Mouse (Mus musculus) R1 (cell line): ENCODE results near the gene Sprr2b.
"Not testable (repeated sequence)": the region's sequence is repeated elsewhere in the genome, so short reads cannot be mapped to it uniquely, and the experiment has no call there.

Experiments used
- DNase-seq: peaks from one replicate; pipeline ENCODE4 v3.0.0-alpha.2; 2018; ENCODE audit warnings: low read depth, low spot score

Sprr2b gene

DNA sequence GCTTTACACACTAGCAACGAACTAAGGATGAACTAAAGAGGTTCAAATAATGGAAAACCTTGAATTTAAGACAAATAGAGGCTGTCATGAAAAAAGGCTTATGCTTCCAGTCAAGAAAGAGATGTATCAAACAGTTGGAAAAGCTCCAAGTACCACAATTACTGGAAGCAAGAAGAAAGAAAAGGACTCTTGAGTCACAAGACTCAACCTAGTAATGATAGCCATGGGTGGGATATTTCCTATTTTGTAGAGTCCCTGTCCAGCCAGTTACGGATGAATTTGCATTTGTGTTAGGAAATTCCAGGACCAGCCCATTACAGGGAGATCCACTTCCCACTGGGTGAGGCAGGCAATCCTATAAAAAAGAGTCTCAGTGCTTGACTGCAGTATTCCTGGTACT, at the start of gene Sprr2b:
Gene Sprr2b, plus strand, starts transcription at position 301 of the 400 bp plus-strand sequence.
- DNase-seq, result peak; percentile 38

DNA sequence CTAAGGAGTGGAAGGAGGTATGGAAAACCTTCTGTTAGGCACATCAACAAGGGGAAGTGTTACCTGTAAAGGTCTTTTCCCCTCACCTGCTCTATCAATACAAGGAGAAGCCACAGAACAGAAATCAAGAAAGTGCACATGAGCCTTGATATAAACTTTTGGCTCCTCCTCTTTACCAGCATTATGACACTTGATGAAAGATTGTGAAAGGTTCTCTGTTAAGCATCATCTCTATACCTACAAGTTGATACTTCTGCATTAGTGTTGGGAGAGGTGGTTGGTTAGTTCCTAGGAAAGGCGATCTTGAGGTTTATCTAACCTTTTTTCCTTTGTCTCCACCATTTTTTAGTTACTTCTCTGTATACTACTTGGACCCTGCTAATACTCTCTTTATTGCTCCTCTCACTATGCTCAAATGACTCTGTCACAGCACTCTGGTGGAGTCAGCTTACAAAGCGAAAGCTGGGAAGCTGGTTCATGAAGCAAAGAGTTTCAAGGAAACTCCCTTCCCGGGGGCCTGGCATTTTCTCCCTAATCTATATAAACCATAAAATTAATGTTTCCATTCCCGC, 44.9 kb upstream of the Sprr2b start:
- DNase-seq, result not testable (repeated sequence)

DNA sequence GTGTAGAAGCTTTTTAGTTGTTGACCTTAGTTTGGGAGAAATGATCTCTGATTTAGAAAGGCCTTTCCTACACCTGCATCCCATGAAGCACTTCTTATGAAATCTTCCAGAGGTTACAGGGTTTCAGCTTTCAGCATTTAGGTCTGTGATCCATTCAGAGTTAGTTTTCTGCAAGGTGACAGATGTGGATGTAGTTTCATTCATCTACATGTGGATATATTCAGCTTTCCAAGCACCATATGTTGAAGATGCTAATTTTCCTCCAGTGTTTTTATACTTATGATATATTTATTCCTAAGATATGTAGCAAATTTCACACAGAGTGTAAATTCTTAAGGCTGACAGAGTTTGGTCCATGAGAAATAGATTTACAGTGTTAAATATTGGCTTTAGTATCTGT, 42.9 kb upstream of the Sprr2b start:
- not testable (repeated sequence) for DNase-seq

DNA sequence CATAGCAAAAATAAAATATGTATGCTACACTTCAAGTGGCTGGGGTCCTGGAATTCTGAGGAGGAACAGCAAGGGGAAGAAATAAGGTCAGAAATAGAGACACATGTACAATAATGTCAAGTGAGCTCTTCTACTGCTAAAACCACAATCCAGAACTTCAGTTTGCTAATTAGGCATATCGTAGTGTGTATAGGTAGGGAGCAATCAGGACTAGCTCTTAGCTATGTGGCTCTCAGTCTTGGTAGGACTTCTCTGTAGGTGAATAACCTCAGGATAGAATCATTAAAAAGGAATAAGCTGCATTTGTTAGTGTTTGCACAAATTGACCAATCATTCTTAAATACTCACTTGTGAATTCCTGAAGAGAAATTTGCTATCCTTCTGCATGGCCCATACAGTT, 42.4 kb upstream of the Sprr2b start:
- DNase-seq, result not testable (repeated sequence)

DNA sequence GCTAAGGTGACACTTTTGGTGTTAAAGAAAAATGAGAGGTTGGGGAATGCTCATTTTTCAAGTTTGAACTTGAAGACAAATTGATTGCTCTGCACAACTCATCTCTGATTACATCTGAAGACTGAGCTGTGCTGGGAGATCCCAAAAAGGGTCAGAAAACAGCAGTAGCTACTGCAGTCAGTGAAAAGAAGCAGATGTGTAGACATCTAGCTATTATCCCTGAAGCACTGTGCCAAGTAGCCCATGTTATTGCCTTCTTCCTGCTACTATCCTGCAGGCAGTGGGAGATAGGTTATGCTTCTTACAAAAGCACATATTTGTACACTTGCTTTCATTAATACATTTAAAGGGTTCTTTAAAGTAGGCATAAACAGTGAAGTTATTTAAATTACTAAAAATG, 36.8 kb upstream of the Sprr2b start:
- not testable (repeated sequence) for DNase-seq

DNA sequence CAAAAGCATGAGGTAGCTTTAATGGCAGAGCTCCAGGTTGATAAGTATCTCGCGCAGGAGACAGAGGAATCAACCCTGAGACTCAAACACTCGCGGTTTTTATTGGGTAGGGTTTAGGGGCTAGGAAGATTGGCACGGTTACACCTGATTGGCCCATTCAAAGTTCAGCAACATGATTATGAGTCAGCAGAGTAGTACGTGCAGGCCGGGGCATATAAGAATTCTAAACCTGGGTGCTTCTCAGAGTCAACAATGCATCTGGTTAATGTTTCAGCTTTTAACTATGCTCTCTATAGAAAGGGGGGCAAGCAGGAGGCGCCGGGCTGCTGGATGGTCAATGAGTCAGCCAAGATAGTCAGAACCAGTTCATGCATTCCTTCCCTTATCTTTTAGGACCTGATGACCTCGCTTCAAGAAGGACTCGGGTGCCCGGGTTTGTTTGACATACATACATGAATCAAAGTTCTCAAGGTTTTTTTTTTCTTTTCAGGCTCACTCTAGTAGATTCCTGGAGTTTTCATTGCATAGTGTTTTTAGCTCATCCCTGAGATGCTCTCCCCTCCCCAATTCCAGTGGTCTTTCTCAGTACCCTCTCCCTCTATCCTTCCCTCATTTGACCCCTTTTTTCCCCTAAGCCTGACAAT, 35.3 kb upstream of the Sprr2b start:
- not testable (repeated sequence) for DNase-seq

DNA sequence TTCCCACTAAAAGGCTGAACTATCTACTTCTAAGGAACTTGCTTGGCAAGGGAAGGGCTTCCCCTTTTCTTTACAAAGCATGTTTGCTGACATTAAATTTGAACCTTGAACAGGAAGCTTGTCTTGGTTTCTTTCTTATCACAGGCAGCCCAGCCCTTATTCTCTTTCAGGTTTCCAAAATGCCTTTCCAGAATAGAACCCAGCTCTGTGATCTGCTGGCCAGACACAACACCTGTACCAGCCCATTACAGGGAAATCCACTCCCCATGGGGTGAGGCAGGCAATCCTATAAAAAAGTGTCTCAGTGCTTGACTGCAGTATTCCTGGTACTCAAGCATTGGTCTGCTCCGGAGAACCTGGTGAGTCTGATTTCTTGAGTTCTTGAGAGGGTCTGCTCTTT, 31.3 kb upstream of the Sprr2b start, which contains the start of gene Sprr2a3:
Gene Sprr2a3, plus strand, starts transcription at position 317 of the 400 bp plus-strand sequence.
- DNase-seq, result not testable (repeated sequence)

DNA sequence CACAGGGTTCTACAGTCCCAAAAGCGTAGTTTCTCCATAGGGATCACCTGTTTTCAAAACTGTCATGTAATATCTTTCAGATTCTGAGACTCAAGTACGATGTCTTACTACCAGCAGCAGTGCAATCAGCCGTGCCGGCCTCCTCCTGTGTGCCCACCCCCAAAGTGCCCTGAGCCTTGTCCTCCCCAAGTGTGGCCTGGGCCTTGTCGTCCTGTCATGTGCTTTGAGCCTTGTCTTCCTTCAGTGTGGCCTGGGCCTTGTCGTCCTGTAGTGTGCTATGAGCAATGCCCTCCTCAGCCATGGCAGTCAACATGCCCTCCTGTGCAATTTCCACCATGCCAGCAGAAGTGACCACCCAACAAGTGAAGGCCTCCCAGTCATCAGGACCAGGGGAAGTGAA, 27.9 kb upstream of the Sprr2b start:
- DNase-seq, result not testable (repeated sequence)

DNA sequence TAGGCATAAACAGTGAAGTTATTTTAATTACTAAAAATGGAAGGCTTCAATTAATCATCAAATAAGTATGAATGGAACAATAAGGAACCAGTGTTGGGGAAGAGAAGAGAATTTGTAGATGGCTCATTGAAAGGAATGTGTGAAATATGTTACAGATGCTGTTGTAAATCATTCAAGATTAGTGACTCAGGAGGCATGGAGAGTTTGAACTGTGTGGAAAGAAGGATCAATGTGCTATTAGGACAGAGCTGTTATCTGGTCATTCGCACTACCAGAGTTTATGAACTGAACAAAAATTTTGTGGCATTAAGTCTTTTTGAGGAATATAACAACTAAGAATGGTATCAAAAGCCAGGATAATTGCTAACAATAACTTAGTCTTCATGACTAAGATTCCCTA, 9.0 kb upstream of the Sprr2b start:
- no peak for DNase-seq

DNA sequence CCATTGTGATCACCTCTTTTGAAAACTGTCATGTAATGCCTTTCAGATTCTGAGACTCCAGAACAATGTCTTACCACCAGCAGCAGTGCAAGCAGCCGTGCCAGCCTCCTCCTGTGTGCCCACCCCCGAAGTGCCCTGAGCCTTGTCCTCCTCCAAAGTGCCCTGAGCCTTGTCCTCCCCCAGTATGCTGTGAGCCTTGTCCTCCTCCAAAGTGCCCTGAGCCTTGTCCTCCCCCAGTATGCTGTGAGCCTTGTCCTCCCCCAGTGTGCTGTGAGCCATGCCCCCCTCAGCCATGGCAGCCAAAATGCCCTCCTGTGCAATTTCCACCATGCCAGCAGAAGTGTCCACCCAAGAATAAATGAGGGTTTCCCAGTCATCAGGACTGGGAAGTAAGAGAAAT, 964 bp downstream of the Sprr2b start:
- no peak for DNase-seq

DNA sequence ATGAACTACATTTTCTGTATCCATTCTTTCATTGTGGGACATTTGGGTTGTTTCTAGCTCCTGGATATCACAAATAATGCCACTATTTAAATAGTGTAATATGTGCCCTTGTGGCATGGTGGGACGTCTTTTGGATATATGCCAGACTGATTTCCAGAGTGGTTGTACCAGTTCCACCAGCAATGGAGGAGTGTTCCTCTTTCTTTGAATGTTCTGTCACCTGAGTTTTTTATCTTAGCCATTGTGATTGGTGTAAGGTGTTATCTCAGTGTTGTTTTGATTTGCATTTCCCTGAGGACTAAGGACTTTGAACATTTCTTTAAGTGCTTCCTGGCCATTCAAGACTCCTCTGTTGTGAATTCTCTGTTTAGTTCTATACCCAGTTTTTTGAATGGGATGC, 19.9 kb downstream of the Sprr2b start:
- no peak for DNase-seq

DNA sequence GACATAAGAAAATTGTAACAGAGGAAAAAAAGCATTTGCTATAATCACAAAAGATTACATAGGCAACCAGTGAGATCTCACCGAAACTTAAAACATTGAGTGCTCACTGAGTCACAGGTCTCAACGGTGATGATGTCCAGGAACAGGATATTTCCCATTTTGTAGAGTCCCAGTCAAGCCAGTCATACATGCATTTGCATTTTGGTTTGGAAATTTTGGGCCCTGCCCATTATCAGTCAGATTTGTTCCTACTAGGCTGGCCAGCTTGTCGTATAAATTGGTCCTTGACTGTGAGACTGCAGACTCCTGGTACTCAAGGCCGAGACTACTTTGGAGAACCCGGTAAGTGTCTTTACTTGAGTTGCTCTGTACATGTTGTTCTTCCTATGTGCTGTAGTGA, 22.4 kb downstream of the Sprr2b start, which contains the start of gene Sprr2d:
Gene Sprr2d, plus strand, starts transcription at position 301 of the 400 bp plus-strand sequence.
- DNase-seq, result no peak

DNA sequence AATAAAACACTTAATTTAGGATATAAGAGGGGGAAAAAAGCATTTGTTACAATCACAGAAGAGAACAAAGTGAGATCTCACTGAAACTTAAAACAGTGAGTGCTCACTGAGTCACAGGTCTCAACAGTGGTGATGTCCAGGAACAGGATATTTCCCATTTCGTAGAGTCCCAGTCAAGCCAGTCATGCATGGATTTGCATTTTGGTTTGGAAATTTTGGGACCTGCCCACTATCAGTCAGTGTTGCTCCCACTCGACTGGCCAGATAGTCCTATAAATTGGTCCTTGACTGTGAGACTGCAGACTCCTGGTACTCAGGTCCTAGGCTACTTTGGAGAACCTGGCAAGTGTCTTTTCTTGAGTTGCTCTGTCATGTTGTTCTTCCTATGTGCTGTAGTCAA, 35.4 kb downstream of the Sprr2b start, which contains the start of gene Sprr2e:
Gene Sprr2e, plus strand, starts transcription at position 301 of the 400 bp plus-strand sequence.
- no peak for DNase-seq

DNA sequence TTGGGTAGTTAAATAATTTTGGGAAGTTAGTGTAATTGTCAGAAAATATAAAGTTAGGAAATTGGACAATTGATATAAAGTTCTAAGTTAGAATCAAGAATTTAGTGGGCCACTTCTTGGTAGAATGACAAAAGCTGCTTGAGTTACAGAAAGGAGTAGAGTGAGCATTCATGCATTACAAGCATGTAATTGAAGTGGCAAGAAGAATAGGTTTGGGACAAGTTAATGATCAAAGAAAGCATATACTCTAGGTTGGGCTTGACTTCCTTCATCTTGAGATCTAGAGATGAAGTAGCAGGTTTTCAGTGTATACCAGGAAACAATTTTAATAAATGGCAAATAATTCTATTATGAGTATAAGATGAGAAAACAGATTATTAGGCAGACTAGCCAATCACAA, 45.2 kb downstream of the Sprr2b start:
- DNase-seq, result no peak

DNA sequence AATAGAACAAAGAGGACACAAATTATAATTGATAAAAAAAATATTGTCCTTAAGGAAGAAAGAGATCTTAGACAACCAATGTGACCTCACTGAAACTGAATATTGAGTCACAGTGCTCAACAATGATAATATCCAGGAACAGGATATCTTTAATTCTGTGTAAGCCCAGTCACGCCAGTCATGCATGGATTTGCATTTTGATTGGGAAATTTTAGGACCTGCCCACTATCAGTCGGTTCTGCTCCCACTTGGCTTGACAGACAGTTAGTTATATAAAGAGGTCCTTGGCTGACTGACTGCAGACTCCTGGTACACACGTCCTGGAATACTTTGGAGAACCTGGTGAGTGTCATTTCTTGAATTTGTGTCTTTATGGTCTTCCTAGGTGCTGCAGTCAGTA, 48.5 kb downstream of the Sprr2b start, which contains the start of gene Sprr2f:
Gene Sprr2f, plus strand, starts transcription at position 301 of the 400 bp plus-strand sequence.
- DNase-seq, result no peak
